Mouse (Mus musculus) CH12.LX (cell line): ENCODE data around the gene Fhit. TPM values are rescaled to one million over a fixed set of nuclear protein-coding genes. Genes with fewer than 3 reads are reported as not detected.

ENCODE experiments used
- DNase-seq: peaks from one replicate; pipeline ENCODE4 v3.0.0-alpha.2; 2013; ENCODE audit errors: extremely low read depth
- H3K27ac ChIP-seq: 2 replicates; pipeline ENCODE4 v1.5.1; 2012; ENCODE audit warnings: low read depth, mild to moderate bottlenecking, control low read depth, moderate library complexity; ENCODE audit not compliant: insufficient read depth
- H3K27me3 ChIP-seq: replicated peaks from 2 replicates; pipeline ENCODE3; 2012; ENCODE audit warnings: inconsistent platforms
- H3K36me3 ChIP-seq, 2 experiments: replicated peaks in 1 of 2; 2 replicates each; pipeline versions ENCODE3 to v1.6.1; 2012; ENCODE audit warnings: inconsistent platforms in 1 of 2, low read length in 1 of 2, mild to moderate bottlenecking in 1 of 2, mixed read lengths in 1 of 2, moderate library complexity in 1 of 2; ENCODE audit not compliant: control insufficient read depth in 1 of 2, insufficient read depth in 1 of 2
- H3K4me1 ChIP-seq, 2 experiments: 2 replicates each; pipeline ENCODE4 v1.6.1; 2012; ENCODE audit warnings: inconsistent platforms in 1 of 2, moderate library complexity in 1 of 2; ENCODE audit not compliant: insufficient read depth in 2 of 2, control insufficient read depth in 1 of 2
- H3K4me2 ChIP-seq: 2 replicates; pipeline ENCODE4 v1.6.1; 2012; ENCODE audit warnings: low read depth, mild to moderate bottlenecking, control low read depth; ENCODE audit not compliant: poor library complexity, insufficient read depth, severe bottlenecking
- H3K4me3 ChIP-seq, 3 experiments: fragments of 150-350 bp in 1 of 3; sonication (generic) in 1 of 3; replicated peaks in 1 of 3; 2 replicates each; pipeline versions ENCODE3 to v1.5.1; 2011 to 2012; ENCODE audit warnings: low read depth in 2 of 3, low read length in 2 of 3, mild to moderate bottlenecking in 2 of 3, moderate library complexity in 2 of 3, control low read depth in 1 of 3, improper control_type of control experiment in 1 of 3, inconsistent platforms in 1 of 3, mixed read lengths in 1 of 3; ENCODE audit not compliant: poor library complexity in 1 of 3
- H3K79me2 ChIP-seq: replicated peaks from 2 replicates; pipeline ENCODE4 v1.6.1; 2012; ENCODE audit warnings: mild to moderate bottlenecking, moderate library complexity; ENCODE audit not compliant: control insufficient read depth, poor library complexity, insufficient read depth, severe bottlenecking; ENCODE audit errors: extremely low read depth
- H3K9ac ChIP-seq: 2 replicates; pipeline ENCODE4 v1.6.1; 2012; ENCODE audit warnings: low read depth, mild to moderate bottlenecking, control low read depth, moderate library complexity; ENCODE audit not compliant: insufficient read depth
- H3K9me3 ChIP-seq: replicated peaks from 2 replicates; pipeline ENCODE3; 2012; ENCODE audit warnings: low read length, inconsistent platforms, mixed read lengths
- BHLHE40 ChIP-seq: IDR thresholded peaks from 2 replicates; pipeline ENCODE4 v1.6.1; 2011; ENCODE audit warnings: mild to moderate bottlenecking, low read depth, low read length, improper control_type of control experiment
- CHD1 ChIP-seq: IDR thresholded peaks from 2 replicates; pipeline ENCODE4 v1.6.1; 2012; ENCODE audit warnings: low read depth, low read length, improper control_type of control experiment, inconsistent platforms
- CHD2 ChIP-seq: IDR thresholded peaks from 2 replicates; pipeline ENCODE4 v1.6.1; 2011; ENCODE audit warnings: low read length, improper control_type of control experiment
- CTCF ChIP-seq, 2 experiments: IDR thresholded peaks in 1 of 2; conservative IDR thresholded peaks in 1 of 2; 2 replicates each; pipeline ENCODE4 v1.5.1; 2011 to 2012; ENCODE audit warnings: low read depth in 2 of 2, low read length in 2 of 2, improper control_type of control experiment in 1 of 2, inconsistent platforms in 1 of 2, mild to moderate bottlenecking in 1 of 2, moderate library complexity in 1 of 2
- EP300 ChIP-seq: IDR thresholded peaks from 2 replicates; pipeline ENCODE4 v1.6.1; 2011; ENCODE audit warnings: low read length, improper control_type of control experiment
- GABPA ChIP-seq: IDR thresholded peaks from 2 replicates; pipeline ENCODE4 v1.6.1; 2012; ENCODE audit warnings: low read depth, low read length, improper control_type of control experiment, inconsistent platforms; ENCODE audit not compliant: insufficient replicate concordance
- KAT2A ChIP-seq: IDR thresholded peaks from 2 replicates; pipeline ENCODE4 v1.6.1; 2012; ENCODE audit warnings: low read length, improper control_type of control experiment, inconsistent platforms; ENCODE audit not compliant: insufficient replicate concordance
- MAFK ChIP-seq: IDR thresholded peaks from 2 replicates; pipeline ENCODE4 v1.6.1; 2011; ENCODE audit warnings: low read length, improper control_type of control experiment; ENCODE audit not compliant: insufficient replicate concordance
- MAX ChIP-seq: IDR thresholded peaks from 2 replicates; pipeline ENCODE4 v1.6.1; 2011; ENCODE audit warnings: low read length, improper control_type of control experiment
- MEF2A ChIP-seq: IDR thresholded peaks from 2 replicates; pipeline ENCODE4 v1.6.1; 2014; ENCODE audit warnings: low read depth, mild to moderate bottlenecking, inconsistent platforms, low read length, improper control_type of control experiment, borderline replicate concordance
- MXI1 ChIP-seq: IDR thresholded peaks from 2 replicates; pipeline ENCODE4 v1.6.1; 2011; ENCODE audit warnings: mild to moderate bottlenecking, low read depth, low read length, improper control_type of control experiment
- MYC ChIP-seq: IDR thresholded peaks from 2 replicates; pipeline ENCODE4 v1.6.1; 2011; ENCODE audit warnings: low read depth, mild to moderate bottlenecking, improper control_type of control experiment, low read length
- NELFE ChIP-seq: IDR thresholded peaks from 2 replicates; pipeline ENCODE4 v1.6.1; 2011; ENCODE audit warnings: low read depth, low read length, improper control_type of control experiment
- POLR2A ChIP-seq: IDR thresholded peaks from 2 replicates; pipeline ENCODE4 v1.6.1; 2011; ENCODE audit warnings: low read depth, mild to moderate bottlenecking, improper control_type of control experiment, low read length
- POLR2AphosphoS2 ChIP-seq: IDR thresholded peaks from 2 replicates; pipeline ENCODE4 v1.6.1; 2011; ENCODE audit warnings: low read depth, low read length, improper control_type of control experiment
- RAD21 ChIP-seq: IDR thresholded peaks from 2 replicates; pipeline ENCODE4 v1.6.1; 2011; ENCODE audit warnings: low read depth, mild to moderate bottlenecking, low read length, improper control_type of control experiment, moderate library complexity
- SIN3A ChIP-seq: IDR thresholded peaks from 2 replicates; pipeline ENCODE4 v1.6.1; 2012; ENCODE audit warnings: low read length, improper control_type of control experiment, inconsistent platforms
- SMC3 ChIP-seq: IDR thresholded peaks from 2 replicates; pipeline ENCODE4 v1.6.1; 2011; ENCODE audit warnings: low read depth, low read length, improper control_type of control experiment
- TBP ChIP-seq: conservative IDR thresholded peaks from 2 replicates; pipeline ENCODE4 v1.6.1; 2011; ENCODE audit warnings: low read depth, low read length, improper control_type of control experiment
- UBTF ChIP-seq: IDR thresholded peaks from 2 replicates; pipeline ENCODE4 v1.6.1; 2012; ENCODE audit warnings: low read depth, mild to moderate bottlenecking, inconsistent platforms, low read length, improper control_type of control experiment, moderate library complexity
- USF1 ChIP-seq: IDR thresholded peaks from 2 replicates; pipeline ENCODE4 v1.6.1; 2014; ENCODE audit warnings: low read depth, mild to moderate bottlenecking, inconsistent platforms, low read length, improper control_type of control experiment
- ZNF384 ChIP-seq: IDR thresholded peaks from 2 replicates; pipeline ENCODE4 v1.6.1; 2012; ENCODE audit warnings: low read depth, low read length, improper control_type of control experiment, inconsistent platforms
- dilution Hi-C: fragments of 300-500 bp; cut with MboI; formaldehyde crosslinking; loops from 2 replicates; pipeline ENCODE4 v1.14.3; 2020; ENCODE audit warnings: low sequenced_read_pairs; ENCODE audit not compliant: extremely low pct_unique_long_range_greater_than_20kb, extremely low pct_ligation_motif_present
- in situ Hi-C: fragments of 300-500 bp; cut with MboI; formaldehyde crosslinking; loops from 3 replicates; pipeline ENCODE4 v1.14.3; 2019; ENCODE audit warnings: low sequenced_read_pairs, low pct_ligation_motif_present, low pct_unique_long_range_greater_than_20kb, mixed read lengths
- polyA plus RNA-seq: library from polyadenylated mRNA; unstranded; fragments of >175 nt; gene quantifications from 2 replicates; pipeline ENCODE4 v1.2.1, GENCODE M21; 2012; ENCODE audit warnings: low read depth; ENCODE audit not compliant: insufficient read length
- total RNA-seq, 2 experiments: library from RNA; depleted of rRNA; stranded (reverse); fragments of 300-350 nt in 1 of 2; fragments of >200 nt in 1 of 2; gene quantifications; 2 replicates each; pipeline ENCODE4 v1.2.3; 2012 to 2014

Fhit gene
- total and polyA plus RNA-seq, 3 experiments: 0.64 to 1.9 (median 0.64) TPM

- H3K4me3 ChIP-seq: no peak overlapping the region
- no peaks in the 10 kb centered on the region for H3K79me2 ChIP-seq
- DNase-seq: no peak
- no peak overlapping the region for H3K4me2 ChIP-seq
- dilution Hi-C loops: no loop called here
- in situ Hi-C loops: no loop called here
- H3K27me3 ChIP-seq: no peaks in the 10 kb centered on the region
- TF ChIP-seq POLR2A (no peak), MEF2A (no peak), MYC (no peak), MAFK (no peak), CHD1 (no peak), POLR2AphosphoS2 (no peak), USF1 (no peak), RAD21 (no peak), MXI1 (no peak), ZNF384 (no peak), MAX (no peak), SIN3A (no peak), GABPA (no peak), NELFE (no peak), CTCF (conservative IDR thresholded peaks at IDR 0.05 in 1 of 2, IDR thresholded peaks at IDR 0.05 in 1 of 2; ENCODE audit: low read depth in 2 of 2, low read length in 2 of 2) (no peak), UBTF (no peak)
- no peak overlapping the region for H3K27ac ChIP-seq
- no peaks in the 10 kb centered on the region for H3K4me1 ChIP-seq
- H3K9me3 ChIP-seq: no peaks in the 10 kb centered on the region
- H3K9ac ChIP-seq: no peak overlapping the region
- no peaks in the 10 kb centered on the region for H3K36me3 ChIP-seq
Observed at GRCm38 (mm10) chr14:10836001-10836400, 325.8 kb downstream of the Fhit start.

GRCm38 (mm10) chr14:10824819-10825218 is 337.0 kb downstream of the Fhit start:
- no peaks in the 10 kb centered on the region for H3K79me2 ChIP-seq
- TF ChIP-seq EP300: no peak
- no peak for TF ChIP-seq SIN3A
- no peak for TF ChIP-seq RAD21
- TF ChIP-seq CHD2: no peak
- no peak for TF ChIP-seq BHLHE40
- TF ChIP-seq CHD1: no peak
- TF ChIP-seq POLR2A: no peak
- no peak for TF ChIP-seq KAT2A
- TF ChIP-seq POLR2AphosphoS2: no peak
- no peak for TF ChIP-seq UBTF
- no peak for TF ChIP-seq SMC3
- no peak for TF ChIP-seq NELFE
- no peak for TF ChIP-seq MAX
- no peak for TF ChIP-seq GABPA
- TF ChIP-seq TBP: no peak
- no peak for TF ChIP-seq MXI1
- no peak for DNase-seq
- H3K4me1 ChIP-seq: no peaks in the 10 kb centered on the region
- in situ Hi-C loops: no loop called here
- no peak overlapping the region for H3K9ac ChIP-seq
- dilution Hi-C loops: no loop called here
- no peaks in the 10 kb centered on the region for H3K9me3 ChIP-seq
- H3K4me2 ChIP-seq: no peak overlapping the region
- H3K36me3 ChIP-seq: no peaks in the 10 kb centered on the region
- no peak overlapping the region for H3K27ac ChIP-seq
- no peak overlapping the region for H3K4me3 ChIP-seq
- H3K27me3 ChIP-seq: no peaks in the 10 kb centered on the region
